Mouse (Mus musculus) kidney, adult 2 months (tissue): ENCODE data around the gene Trim37. TPM values are rescaled to one million over a fixed set of nuclear protein-coding genes. Genes with fewer than 3 reads are reported as not detected.

ENCODE experiments used
- DNase-seq: peaks from one replicate; pipeline ENCODE4 v3.0.0; 2021
- H3K27ac ChIP-seq: fragments of 200-500 bp; 2 replicates; pipeline ENCODE4 v1.5.1; 2012; ENCODE audit warnings: low read depth, low read length, control low read depth, inconsistent platforms; ENCODE audit not compliant: insufficient read depth
- H3K27me3 ChIP-seq: fragments of 200-500 bp; replicated peaks from 2 replicates; pipeline ENCODE4 v1.6.1; 2012; ENCODE audit warnings: mild to moderate bottlenecking, moderate library complexity, low read length, inconsistent platforms; ENCODE audit not compliant: control insufficient read depth, insufficient read depth
- H3K36me3 ChIP-seq: fragments of 200-500 bp; 2 replicates; pipeline ENCODE4 v1.6.1; 2012; ENCODE audit warnings: mild to moderate bottlenecking, moderate library complexity, low read length, inconsistent platforms; ENCODE audit not compliant: control insufficient read depth, insufficient read depth
- H3K4me1 ChIP-seq: fragments of 200-500 bp; 2 replicates; pipeline ENCODE4 v1.6.1; 2011; ENCODE audit warnings: low read length; ENCODE audit not compliant: control insufficient read depth, insufficient read depth
- H3K4me3 ChIP-seq: fragments of 200-500 bp; 2 replicates; pipeline ENCODE4 v1.5.1; 2011; ENCODE audit warnings: mild to moderate bottlenecking, low read depth, low read length, control low read depth; ENCODE audit not compliant: insufficient read depth
- CTCF ChIP-seq: fragments of 200-500 bp; conservative IDR thresholded peaks from 2 replicates; pipeline ENCODE4 v1.5.1; 2011; ENCODE audit warnings: low read depth, mild to moderate bottlenecking, control low read depth, low read length, moderate library complexity, mixed read lengths; ENCODE audit not compliant: insufficient read depth, insufficient read length
- POLR2A ChIP-seq: fragments of 200-500 bp; IDR thresholded peaks from one replicate; pipeline ENCODE4 v1.6.1; 2011; ENCODE audit warnings: low read depth, low read length, control low read depth
- WGBS: fragments of 180-500 bp; shearing (Covaris S2); methylation state at CpG from one replicate; pipeline ENCODE4 v1.1.7; 2018; 5-methylcytosine and 5-hydroxymethylcytosine counted together
- polyA plus RNA-seq: library from polyadenylated mRNA; depleted of rRNA; stranded (reverse); fragments of >200 nt; gene quantifications from 2 replicates; pipeline ENCODE4 v1.2.3, GENCODE M21; 2012

The Trim37 gene
- polyA plus RNA-seq, 1 experiment = 5.1 TPM

DNA sequence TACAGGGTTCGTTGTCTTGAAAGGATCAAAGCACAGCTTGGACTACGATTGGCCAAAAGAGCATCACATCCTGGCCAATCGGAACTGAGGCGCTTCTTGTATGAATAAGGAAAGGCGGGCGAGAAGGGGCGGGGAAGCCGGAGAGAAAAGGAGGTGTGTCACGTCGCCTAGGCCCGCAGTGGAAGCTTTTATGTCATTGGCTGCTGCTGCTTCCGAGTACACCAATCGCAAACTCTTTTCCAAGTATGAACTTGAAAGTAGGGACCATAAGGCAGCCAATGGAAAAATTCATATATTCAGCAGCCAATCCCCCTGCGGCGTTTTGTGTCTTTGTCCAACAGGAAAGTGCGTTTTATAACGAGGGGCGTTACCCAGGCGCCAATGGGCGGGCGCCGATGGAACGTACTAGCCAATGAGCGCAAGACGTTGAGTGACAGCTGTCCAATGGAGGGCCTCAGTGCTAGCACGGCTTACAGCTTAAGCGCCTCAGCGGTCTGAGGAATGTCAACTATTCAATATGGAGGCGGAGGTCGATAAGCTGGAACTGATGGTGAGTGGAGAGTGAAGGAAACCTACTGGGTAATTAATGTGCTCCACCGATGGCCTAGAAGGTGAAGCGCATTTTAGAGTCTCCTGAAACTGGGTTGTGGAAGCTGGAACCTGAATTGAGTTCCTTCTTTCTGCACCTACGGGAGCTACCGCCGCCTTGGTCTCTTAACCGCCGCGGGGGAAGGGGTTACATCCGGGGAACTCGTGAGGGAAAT is 17.9 kb upstream of the Trim37 start, which contains the start of gene Ska2:
Gene Ska2 (plus strand): TSS at position 480 of the 764 bp plus-strand sequence.
- Histone ChIP-seq H3K4me1 (no peaks in the 10 kb centered on the region; the same call in 1 of the 2 replicates), H3K27ac (peak within 1 kb of the TSS; percentile 88), H3K27me3 (no peaks in the 10 kb centered on the region), H3K4me3 (peak within 1 kb of the TSS; percentile 77), H3K36me3 (no peaks in the 10 kb centered on the region)
- no peak for TF ChIP-seq CTCF
- TF ChIP-seq POLR2A = no peak
- WGBS = under 1% methylated on average over 40 of the region's 40 CpGs
- DNase-seq = peak; percentile 100

DNA sequence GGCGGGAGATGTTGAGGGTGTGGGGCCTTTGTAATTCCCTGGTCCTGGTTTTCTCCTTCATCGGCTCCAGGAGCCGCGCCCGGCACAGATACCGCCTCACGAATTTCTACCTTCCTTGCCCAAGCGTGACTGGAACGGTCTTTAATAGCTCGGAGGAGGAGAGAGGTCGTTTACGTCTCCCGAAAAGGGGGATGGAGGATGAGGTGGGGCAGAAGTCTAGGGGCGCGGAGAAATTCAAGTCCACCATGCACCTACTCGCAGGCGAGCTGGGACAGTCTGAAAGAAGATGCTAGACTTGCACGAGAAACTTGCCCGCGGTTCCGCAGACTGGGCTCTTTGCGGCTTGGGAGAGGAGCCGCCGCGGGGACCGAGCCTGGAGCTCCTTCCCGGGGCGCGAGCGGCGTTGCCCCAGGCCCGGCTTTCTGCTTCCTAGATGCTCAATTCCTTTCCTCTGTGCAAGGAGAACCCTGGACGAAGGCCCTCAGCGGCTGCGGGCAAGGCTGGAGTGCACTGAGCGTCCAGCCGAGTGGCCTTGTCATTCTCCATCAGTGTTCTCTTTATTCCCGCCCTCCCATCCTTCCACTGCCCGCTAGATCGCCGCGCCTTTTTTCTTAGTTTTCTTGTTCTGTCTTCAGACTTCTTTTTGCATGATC is 17.2 kb upstream of the Trim37 start:
- under 1% methylated on average over 42 of the region's 42 CpGs for WGBS
- peak overlapping the region; percentile 88 for H3K27ac ChIP-seq
- DNase-seq = peak; percentile 17

DNA sequence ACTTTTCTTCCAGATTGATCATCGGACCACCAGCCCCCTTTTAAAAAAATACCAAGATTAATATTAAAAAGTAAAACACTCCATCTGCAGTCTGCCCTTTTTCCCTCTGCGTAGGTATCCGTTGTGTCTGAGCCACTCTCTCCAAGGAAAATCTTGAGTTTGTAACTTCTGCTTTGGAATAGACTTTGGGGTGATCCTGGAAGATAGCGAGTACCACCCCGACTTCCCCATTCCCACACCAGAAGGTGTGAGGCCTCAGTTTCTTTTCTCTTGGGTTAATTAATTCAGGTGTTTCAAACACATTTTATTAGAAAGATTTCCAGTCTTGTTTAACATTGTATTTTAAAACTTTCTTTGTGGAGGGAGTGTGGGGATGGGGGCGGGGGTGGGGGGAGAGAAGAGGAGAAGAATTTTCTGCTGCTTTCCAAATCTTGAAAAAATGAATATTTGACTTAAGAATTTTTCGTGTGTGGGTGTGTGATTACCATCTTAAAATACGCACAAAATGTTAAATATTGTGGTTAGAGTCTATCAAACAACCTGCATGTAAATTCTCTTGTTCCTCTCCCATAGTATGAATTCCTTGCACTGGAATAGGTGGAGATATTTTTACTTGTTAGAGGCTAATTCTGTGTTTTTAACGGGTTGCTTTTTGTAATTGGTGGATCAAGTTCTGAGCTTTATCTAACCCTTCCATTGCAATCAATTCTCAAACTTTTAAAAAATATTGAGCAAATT is 16.5 kb upstream of the Trim37 start:
- no peaks in the 10 kb centered on the region; the same call in 1 of the 2 replicates for H3K4me1 ChIP-seq
- no peaks in the 10 kb centered on the region for H3K36me3 ChIP-seq
- WGBS = 11% methylated on average over 9 of the region's 9 CpGs
- no peaks in the 10 kb centered on the region for H3K27me3 ChIP-seq
- no peak overlapping the region for H3K27ac ChIP-seq
- TF ChIP-seq POLR2A (no peak), CTCF (no peak)
- no peak for DNase-seq
- peak overlapping the region; percentile 77 for H3K4me3 ChIP-seq

More for the DNA sequence above, 17.2 kb upstream of the Trim37 start:
- Histone ChIP-seq H3K4me3 (peak overlapping the region; percentile 77), H3K36me3 (no peaks in the 10 kb centered on the region), H3K4me1 (no peaks in the 10 kb centered on the region; the same call in 1 of the 2 replicates), H3K27me3 (no peaks in the 10 kb centered on the region)
- no peak for TF ChIP-seq CTCF
- TF ChIP-seq POLR2A = no peak

DNA sequence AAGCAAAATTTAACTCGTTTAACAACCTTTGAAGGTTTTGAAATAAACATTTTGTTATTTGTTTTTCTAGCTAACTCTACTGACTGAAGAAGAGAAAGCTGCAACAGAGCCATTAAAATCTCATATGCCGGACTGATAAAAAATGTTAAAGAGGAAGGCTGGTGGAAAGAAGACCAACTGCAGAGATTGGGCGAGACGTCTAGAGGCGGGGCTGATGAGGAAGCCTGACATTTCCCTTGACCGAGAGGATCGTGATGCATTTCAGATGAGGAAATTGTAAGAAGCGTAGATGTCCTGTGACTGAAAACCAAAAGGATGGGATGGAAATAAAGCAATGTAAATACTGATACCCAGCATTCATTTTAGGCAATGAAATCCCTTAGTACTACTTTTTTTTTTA is 5.0 kb upstream of the Trim37 start:
- H3K27me3 ChIP-seq = no peaks in the 10 kb centered on the region
- H3K4me1 ChIP-seq = no peaks in the 10 kb centered on the region
- TF ChIP-seq CTCF (no peak), POLR2A (no peak)
- no peak overlapping the region for H3K4me3 ChIP-seq
- no peaks in the 10 kb centered on the region for H3K36me3 ChIP-seq
- WGBS = 76% methylated on average over 8 of the region's 8 CpGs
- H3K27ac ChIP-seq = no peak overlapping the region
- DNase-seq = no peak

DNA sequence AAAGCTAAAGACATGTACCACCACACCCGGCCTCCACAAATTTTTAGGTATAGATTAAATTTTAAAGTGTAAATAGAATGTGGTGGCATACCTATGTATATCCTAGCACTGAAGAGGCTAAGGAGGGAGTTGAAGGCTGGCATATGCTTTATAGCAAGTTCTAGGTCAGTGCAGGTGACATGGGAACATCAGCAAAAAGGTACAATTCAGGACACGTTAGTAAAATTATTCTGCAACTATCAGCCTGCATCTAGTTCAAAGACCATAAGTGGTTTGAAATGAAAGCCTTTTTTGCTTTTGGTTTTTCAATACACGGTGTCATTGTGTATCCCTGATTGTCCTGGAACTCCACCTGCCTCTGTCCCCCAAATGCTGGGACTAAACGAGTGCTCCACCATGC is 1.3 kb upstream of the Trim37 start:
- no peak for DNase-seq
- peaks cover 4% of the 10 kb centered on the region; the same call in 1 of the 2 replicates for H3K4me1 ChIP-seq
- no peaks in the 10 kb centered on the region for H3K36me3 ChIP-seq
- no peak for TF ChIP-seq CTCF
- no peak for TF ChIP-seq POLR2A
- no peak overlapping the region for H3K4me3 ChIP-seq
- H3K27me3 ChIP-seq = no peaks in the 10 kb centered on the region
- H3K27ac ChIP-seq = no peak overlapping the region
- 56% methylated on average over 4 of the region's 4 CpGs for WGBS

DNA sequence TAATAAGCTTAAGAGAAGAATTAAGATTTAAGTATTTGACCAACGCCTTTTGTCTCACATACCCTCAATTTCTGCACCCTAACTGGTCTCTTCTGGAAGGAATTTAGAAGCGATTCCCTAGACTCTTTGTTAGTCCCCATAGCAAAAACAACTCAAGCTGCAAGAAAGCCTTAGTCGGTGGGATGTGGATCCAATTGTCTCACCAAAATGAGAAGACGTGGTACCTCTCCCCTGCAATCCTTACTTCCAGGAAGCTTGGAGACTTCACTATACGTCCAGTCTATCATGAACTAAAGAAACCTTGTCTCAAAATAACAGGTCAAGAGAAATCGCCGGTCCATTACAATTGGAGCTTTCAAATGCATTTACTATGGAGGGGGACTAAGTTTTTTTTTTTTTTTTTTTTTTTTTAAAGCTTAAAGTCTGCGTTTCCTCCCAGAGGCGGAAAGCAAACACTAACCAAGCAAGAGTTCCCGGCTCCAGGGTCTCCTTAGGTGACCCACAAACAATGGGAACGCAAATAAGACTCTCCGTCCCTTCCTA is 525 bp upstream of the Trim37 start:
- no peaks in the 10 kb centered on the region for H3K36me3 ChIP-seq
- H3K27ac ChIP-seq = peak overlapping the region; percentile 63; the same call in 1 of the 2 replicates
- 2% methylated on average over 12 of the region's 12 CpGs for WGBS
- peaks cover 4% of the 10 kb centered on the region; the same call in 1 of the 2 replicates for H3K4me1 ChIP-seq
- TF ChIP-seq POLR2A (no peak), CTCF (no peak)
- DNase-seq = no peak
- no peaks in the 10 kb centered on the region for H3K27me3 ChIP-seq
- peak overlapping the region; percentile 85 for H3K4me3 ChIP-seq
